Mouse (Mus musculus) lung, embryonic 15.5 days (tissue): Measurements from ENCODE around the gene Grtp1. TPM values are rescaled to one million over a fixed set of nuclear protein-coding genes. Genes with fewer than 3 reads are reported as not detected.

Experiments used
- ATAC-seq: fragments of 200-750 bp; cut with Nextera tagmentation; 2 replicates; pipeline ENCODE4 v1.8.0; 2017; ENCODE audit warnings: moderate number of reproducible peaks, borderline replicate concordance; ENCODE audit not compliant: low FRiP score, low TSS enrichment; ENCODE audit errors: extremely low read depth
- H3K27ac ChIP-seq: fragments of 300-500 bp; sonication (generic); 2 replicates; pipeline ENCODE4 v1.5.1; 2015; ENCODE audit warnings: moderate library complexity, mild to moderate bottlenecking, inconsistent platforms
- H3K27me3 ChIP-seq: fragments of 300-500 bp; sonication (generic); 2 replicates; pipeline ENCODE4 v1.6.1; 2015; ENCODE audit warnings: inconsistent platforms
- H3K36me3 ChIP-seq: fragments of 300-500 bp; sonication (generic); 2 replicates; pipeline ENCODE4 v1.6.1; 2015; ENCODE audit warnings: inconsistent platforms
- H3K4me1 ChIP-seq: fragments of 300-500 bp; sonication (generic); 2 replicates; pipeline ENCODE4 v1.6.1; 2015; ENCODE audit warnings: inconsistent platforms
- H3K4me2 ChIP-seq: fragments of 300-500 bp; sonication (generic); 2 replicates; pipeline ENCODE4 v1.6.1; 2015; ENCODE audit warnings: inconsistent platforms, mild to moderate bottlenecking, moderate library complexity
- H3K4me3 ChIP-seq: fragments of 300-500 bp; sonication (generic); 2 replicates; pipeline ENCODE4 v1.5.1; 2015; ENCODE audit warnings: mild to moderate bottlenecking, inconsistent platforms
- H3K9ac ChIP-seq: fragments of 300-500 bp; sonication (generic); 2 replicates; pipeline ENCODE4 v1.6.1; 2015; ENCODE audit warnings: inconsistent platforms
- H3K9me3 ChIP-seq: fragments of 300-500 bp; sonication (generic); 2 replicates; pipeline ENCODE4 v1.6.1; 2016; ENCODE audit warnings: inconsistent platforms
- WGBS: fragments of 180-500 bp; shearing (Covaris S2); methylation state at CpG from one replicate; pipeline ENCODE4 v1.1.7; 2015; 5-methylcytosine and 5-hydroxymethylcytosine counted together
- polyA plus RNA-seq: library from polyadenylated mRNA; unstranded; fragments of >200 nt; fragmentation: Nextera tagmentation; extraction: Ambion mirVana; gene quantifications from 2 replicates; pipeline ENCODE4 v1.2.1, GENCODE M21; 2015

Grtp1 gene
- 6.2 and 6.6 TPM in 2 replicates for polyA plus RNA-seq

- H3K27me3 ChIP-seq = peaks cover 44% of the 10 kb centered on the region
- under 1% methylated on average over 41 of the region's 58 CpGs for WGBS
- ATAC-seq = peak; percentile 51
- peak within 1 kb of the TSS; percentile 68 for H3K9ac ChIP-seq
- H3K27ac ChIP-seq = no peak within 1 kb of the TSS
- peaks cover 8% of the 10 kb centered on the region; the same call in 1 of the 2 replicates for H3K4me1 ChIP-seq
- H3K4me2 ChIP-seq = peak within 1 kb of the TSS; percentile 98
- H3K4me3 ChIP-seq = peak within 1 kb of the TSS; percentile 78
- no peaks in the 10 kb centered on the region for H3K9me3 ChIP-seq
- H3K36me3 ChIP-seq = no peaks in the 10 kb centered on the region
These were observed at the start of gene Grtp1 for GRCm38 (mm10) chr8:13200301-13201012. Gene Grtp1, minus strand, starts transcription at chr8:13200620.

GRCm38 (mm10) chr8:13244343-13244880 is 44.0 kb upstream of the Grtp1 start:
- Histone ChIP-seq H3K9me3 (no peaks in the 10 kb centered on the region), H3K4me1 (no peaks in the 10 kb centered on the region), H3K4me2 (no peak overlapping the region), H3K9ac (no peak overlapping the region), H3K36me3 (no peaks in the 10 kb centered on the region), H3K4me3 (no peak overlapping the region), H3K27ac (no peak overlapping the region), H3K27me3 (no peaks in the 10 kb centered on the region)
- 74% methylated on average over 11 of the region's 11 CpGs for WGBS
- no peak for ATAC-seq

- no peaks in the 10 kb centered on the region for H3K27me3 ChIP-seq
- no peaks in the 10 kb centered on the region for H3K4me1 ChIP-seq
- no peak overlapping the region for H3K4me2 ChIP-seq
- no peak overlapping the region for H3K9ac ChIP-seq
- no peaks in the 10 kb centered on the region for H3K9me3 ChIP-seq
- 0 out of 2 replicates have a peak, but pooled peaks have one; percentile 9 for ATAC-seq
- H3K27ac ChIP-seq = no peak overlapping the region
- H3K36me3 ChIP-seq = no peaks in the 10 kb centered on the region
- H3K4me3 ChIP-seq = no peak overlapping the region
- 57% methylated on average over 10 of the region's 10 CpGs for WGBS
These were observed 42.8 kb upstream of the Grtp1 start for GRCm38 (mm10) chr8:13242985-13243870.

- WGBS = 51% methylated on average over 7 of the region's 7 CpGs
- H3K4me2 ChIP-seq = no peak overlapping the region
- no peaks in the 10 kb centered on the region for H3K36me3 ChIP-seq
- no peaks in the 10 kb centered on the region for H3K9me3 ChIP-seq
- H3K27me3 ChIP-seq = 0 out of 2 replicates have a peak, but pooled peaks cover 2% of the 10 kb centered on the region
- no peaks in the 10 kb centered on the region for H3K4me1 ChIP-seq
- H3K9ac ChIP-seq = no peak overlapping the region
- no peak for ATAC-seq
- no peak overlapping the region for H3K27ac ChIP-seq
- no peak overlapping the region for H3K4me3 ChIP-seq
These were observed 40.3 kb upstream of the Grtp1 start for GRCm38 (mm10) chr8:13240691-13241090.

GRCm38 (mm10) chr8:13240055-13240454 is 39.6 kb upstream of the Grtp1 start:
- no peak for ATAC-seq
- Histone ChIP-seq H3K4me3 (no peak overlapping the region), H3K4me1 (no peaks in the 10 kb centered on the region), H3K9me3 (no peaks in the 10 kb centered on the region), H3K4me2 (no peak overlapping the region), H3K36me3 (no peaks in the 10 kb centered on the region), H3K9ac (no peak overlapping the region), H3K27ac (no peak overlapping the region), H3K27me3 (0 out of 2 replicates have a peak, but pooled peaks cover 5% of the 10 kb centered on the region)
- WGBS = 85% methylated on average over 9 of the region's 9 CpGs

- 0 out of 2 replicates have a peak, but pooled peaks cover 5% of the 10 kb centered on the region for H3K27me3 ChIP-seq
- ATAC-seq = no peak
- H3K27ac ChIP-seq = no peak overlapping the region
- no peak overlapping the region for H3K9ac ChIP-seq
- 85% methylated on average over 13 of the region's 13 CpGs for WGBS
- no peaks in the 10 kb centered on the region for H3K36me3 ChIP-seq
- no peak overlapping the region for H3K4me2 ChIP-seq
- H3K9me3 ChIP-seq = no peaks in the 10 kb centered on the region
- no peaks in the 10 kb centered on the region for H3K4me1 ChIP-seq
- H3K4me3 ChIP-seq = no peak overlapping the region
These were observed 34.4 kb upstream of the Grtp1 start for GRCm38 (mm10) chr8:13234803-13235202.

- Histone ChIP-seq H3K9ac (no peak overlapping the region), H3K27ac (no peak overlapping the region), H3K36me3 (no peaks in the 10 kb centered on the region), H3K4me2 (no peak overlapping the region), H3K4me1 (no peaks in the 10 kb centered on the region), H3K4me3 (no peak overlapping the region), H3K9me3 (no peaks in the 10 kb centered on the region), H3K27me3 (0 out of 2 replicates have a peak, but pooled peaks cover 3% of the 10 kb centered on the region)
- no peak for ATAC-seq
- 70% methylated on average over 4 of the region's 4 CpGs for WGBS
These were observed 30.1 kb upstream of the Grtp1 start for GRCm38 (mm10) chr8:13230471-13230870.

GRCm38 (mm10) chr8:13229802-13230201 is 29.4 kb upstream of the Grtp1 start:
- no peaks in the 10 kb centered on the region for H3K27me3 ChIP-seq
- no peak overlapping the region for H3K4me3 ChIP-seq
- H3K27ac ChIP-seq = no peak overlapping the region
- no peaks in the 10 kb centered on the region for H3K9me3 ChIP-seq
- no peak overlapping the region for H3K4me2 ChIP-seq
- no peaks in the 10 kb centered on the region for H3K4me1 ChIP-seq
- WGBS = 81% methylated on average over 12 of the region's 12 CpGs
- no peak overlapping the region for H3K9ac ChIP-seq
- ATAC-seq = no peak
- H3K36me3 ChIP-seq = no peaks in the 10 kb centered on the region

GRCm38 (mm10) chr8:13228923-13229610 is 28.6 kb upstream of the Grtp1 start:
- Histone ChIP-seq H3K9ac (no peak overlapping the region), H3K27me3 (no peaks in the 10 kb centered on the region), H3K36me3 (no peaks in the 10 kb centered on the region), H3K4me2 (no peak overlapping the region), H3K9me3 (no peaks in the 10 kb centered on the region), H3K27ac (no peak overlapping the region), H3K4me3 (no peak overlapping the region), H3K4me1 (no peaks in the 10 kb centered on the region)
- ATAC-seq = no peak
- 41% methylated on average over 9 of the region's 9 CpGs for WGBS

- Histone ChIP-seq H3K4me1 (no peaks in the 10 kb centered on the region), H3K27me3 (no peaks in the 10 kb centered on the region), H3K27ac (no peak overlapping the region), H3K4me2 (no peak overlapping the region), H3K36me3 (no peaks in the 10 kb centered on the region), H3K4me3 (no peak overlapping the region), H3K9ac (no peak overlapping the region), H3K9me3 (no peaks in the 10 kb centered on the region)
- ATAC-seq = no peak
- WGBS = 49% methylated on average over 3 of the region's 3 CpGs
These were observed 26.8 kb upstream of the Grtp1 start for GRCm38 (mm10) chr8:13227184-13227583.

- Histone ChIP-seq H3K4me2 (no peak overlapping the region), H3K27ac (no peak overlapping the region), H3K36me3 (no peaks in the 10 kb centered on the region), H3K9ac (no peak overlapping the region), H3K9me3 (no peaks in the 10 kb centered on the region), H3K4me3 (no peak overlapping the region), H3K4me1 (no peaks in the 10 kb centered on the region), H3K27me3 (no peaks in the 10 kb centered on the region)
- no peak for ATAC-seq
- 70% methylated on average over 6 of the region's 6 CpGs for WGBS
These were observed 25.9 kb upstream of the Grtp1 start for GRCm38 (mm10) chr8:13226288-13226687.
